Mouse (Mus musculus) embryonic facial prominence, embryonic 15.5 days (tissue): ENCODE results near the gene Cd300e. TPM values are rescaled to one million over a fixed set of nuclear protein-coding genes. Genes with fewer than 3 reads are reported as not detected.
A peak's percentile ranks its signal among the peaks of the same experiment; 100 is the strongest.

Experiments used
- ATAC-seq: fragments of 200-750 bp; cut with Nextera tagmentation; 2 replicates; pipeline ENCODE4 v1.8.0; 2017; ENCODE audit warnings: low read depth, moderate TSS enrichment; ENCODE audit not compliant: insufficient number of reproducible peaks, low FRiP score, low TSS enrichment
- H3K27ac ChIP-seq: fragments of 300-500 bp; sonication (generic); replicated peaks from 2 replicates; pipeline ENCODE4 v1.5.1; 2015; ENCODE audit warnings: mild to moderate bottlenecking, inconsistent platforms
- H3K27me3 ChIP-seq: fragments of 300-500 bp; sonication (generic); 2 replicates; pipeline ENCODE4 v1.6.1; 2015; ENCODE audit warnings: inconsistent platforms
- H3K36me3 ChIP-seq: fragments of 300-500 bp; sonication (generic); 2 replicates; pipeline ENCODE4 v1.6.1; 2015; ENCODE audit warnings: mild to moderate bottlenecking, inconsistent platforms
- H3K4me1 ChIP-seq: fragments of 300-500 bp; sonication (generic); 2 replicates; pipeline ENCODE4 v1.6.1; 2015; ENCODE audit warnings: inconsistent platforms
- H3K4me2 ChIP-seq: fragments of 300-500 bp; sonication (generic); replicated peaks from 2 replicates; pipeline ENCODE4 v1.6.1; 2015; ENCODE audit warnings: mild to moderate bottlenecking, inconsistent platforms
- H3K4me3 ChIP-seq: fragments of 300-500 bp; sonication (generic); replicated peaks from 2 replicates; pipeline ENCODE4 v1.5.1; 2015; ENCODE audit warnings: mild to moderate bottlenecking, inconsistent platforms
- H3K9ac ChIP-seq: fragments of 300-500 bp; sonication (generic); 2 replicates; pipeline ENCODE4 v1.6.1; 2015; ENCODE audit warnings: inconsistent platforms
- H3K9me3 ChIP-seq: fragments of 300-500 bp; sonication (generic); replicated peaks from 2 replicates; pipeline ENCODE4 v1.6.1; 2016; ENCODE audit warnings: inconsistent platforms
- WGBS: fragments of 180-500 bp; shearing (Covaris S2); methylation state at CpG from one replicate; pipeline ENCODE4 v1.1.7; 2015; 5-methylcytosine and 5-hydroxymethylcytosine counted together
- polyA plus RNA-seq: library from polyadenylated mRNA; unstranded; fragments of >200 nt; fragmentation: Nextera tagmentation; extraction: Ambion mirVana; gene quantifications from 2 replicates; pipeline ENCODE4 v1.2.1, GENCODE M21; 2015

The Cd300e gene
- polyA plus RNA-seq, 1 experiment from 2014 or later, result 0.12 TPM

DNA sequence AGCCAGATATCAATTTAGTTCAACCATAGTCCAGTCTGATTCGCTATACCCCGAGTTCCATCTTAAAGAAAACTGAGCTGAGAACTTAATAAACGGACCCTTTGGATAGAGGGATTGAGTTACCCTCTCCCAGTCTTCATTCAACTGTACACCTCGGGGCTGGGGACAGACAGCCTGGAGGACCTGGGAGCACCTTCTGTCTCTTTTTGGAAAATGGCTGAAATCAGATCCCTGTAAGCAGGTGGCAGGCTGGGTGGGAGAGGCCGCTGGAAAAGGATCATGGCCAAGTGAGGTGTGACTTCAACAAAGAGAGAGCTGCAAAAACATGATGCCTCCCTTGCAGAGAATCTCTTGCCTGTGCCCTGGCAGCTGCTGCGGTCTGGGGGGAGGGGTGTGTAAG is 20.2 kb upstream of the Cd300e start:
- Histone ChIP-seq H3K27me3 (peaks cover 38% of the 10 kb centered on the region), H3K4me3 (no peak overlapping the region), H3K9ac (no peak overlapping the region), H3K4me1 (no peaks in the 10 kb centered on the region), H3K27ac (no peak overlapping the region), H3K36me3 (no peaks in the 10 kb centered on the region), H3K4me2 (no peak overlapping the region), H3K9me3 (no peaks in the 10 kb centered on the region)
- ATAC-seq, result no peak
- WGBS, result 55% methylated on average over 6 of the region's 6 CpGs

GRCm38 (mm10) chr11:115081373-115081772 is 19.4 kb upstream of the Cd300e start:
- no peaks in the 10 kb centered on the region for H3K9me3 ChIP-seq
- no peak overlapping the region for H3K27ac ChIP-seq
- no peak overlapping the region for H3K9ac ChIP-seq
- H3K4me3 ChIP-seq, result no peak overlapping the region
- 59% methylated on average over 3 of the region's 3 CpGs for WGBS
- H3K4me2 ChIP-seq, result no peak overlapping the region
- H3K27me3 ChIP-seq, result peaks cover 36% of the 10 kb centered on the region
- no peaks in the 10 kb centered on the region for H3K36me3 ChIP-seq
- no peak for ATAC-seq
- H3K4me1 ChIP-seq, result no peaks in the 10 kb centered on the region

GRCm38 (mm10) chr11:115080886-115081285 is 18.9 kb upstream of the Cd300e start:
- no peaks in the 10 kb centered on the region for H3K9me3 ChIP-seq
- H3K4me3 ChIP-seq, result no peak overlapping the region
- H3K4me1 ChIP-seq, result no peaks in the 10 kb centered on the region
- H3K27me3 ChIP-seq, result peaks cover 31% of the 10 kb centered on the region
- H3K27ac ChIP-seq, result no peak overlapping the region
- WGBS, result 27% methylated on average over 13 of the region's 13 CpGs
- H3K4me2 ChIP-seq, result no peak overlapping the region
- no peak for ATAC-seq
- no peak overlapping the region for H3K9ac ChIP-seq
- no peaks in the 10 kb centered on the region for H3K36me3 ChIP-seq

DNA sequence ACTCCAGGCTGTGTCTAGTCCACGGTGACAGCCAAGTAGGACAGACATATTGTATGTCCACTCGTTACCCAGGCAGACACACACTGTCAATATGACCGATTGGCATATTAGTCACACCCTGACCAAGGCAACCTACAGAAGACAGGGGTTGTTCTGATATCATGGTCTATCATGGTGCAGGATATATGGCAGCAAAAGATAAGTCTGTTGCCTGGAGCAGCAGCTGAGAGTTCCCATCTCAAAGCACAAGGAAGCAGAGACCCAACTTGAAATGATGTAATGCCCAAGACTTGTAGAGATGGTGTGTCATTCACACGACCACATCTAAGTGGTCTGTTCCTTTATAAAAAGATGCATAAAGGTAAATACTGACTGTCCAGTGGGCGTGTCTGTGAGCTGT is 16.7 kb upstream of the Cd300e start:
- no peak for ATAC-seq
- no peaks in the 10 kb centered on the region for H3K36me3 ChIP-seq
- H3K27ac ChIP-seq, result no peak overlapping the region
- H3K9me3 ChIP-seq, result no peaks in the 10 kb centered on the region
- peaks cover 9% of the 10 kb centered on the region for H3K27me3 ChIP-seq
- H3K4me3 ChIP-seq, result no peak overlapping the region
- no peak overlapping the region for H3K9ac ChIP-seq
- 81% methylated on average over 5 of the region's 5 CpGs for WGBS
- no peaks in the 10 kb centered on the region for H3K4me1 ChIP-seq
- no peak overlapping the region for H3K4me2 ChIP-seq

- no peaks in the 10 kb centered on the region for H3K9me3 ChIP-seq
- H3K27me3 ChIP-seq, result no peaks in the 10 kb centered on the region
- H3K4me1 ChIP-seq, result no peaks in the 10 kb centered on the region
- WGBS, result 90% methylated on average over 1 of the region's 1 CpGs
- H3K4me2 ChIP-seq, result no peak overlapping the region
- H3K4me3 ChIP-seq, result no peak overlapping the region
- no peak overlapping the region for H3K9ac ChIP-seq
- H3K36me3 ChIP-seq, result no peaks in the 10 kb centered on the region
- no peak for ATAC-seq
- H3K27ac ChIP-seq, result no peak overlapping the region
Measured at GRCm38 (mm10) chr11:115077436-115077835, 15.5 kb upstream of the Cd300e start.

GRCm38 (mm10) chr11:115075859-115076258 is 13.9 kb upstream of the Cd300e start:
- no peaks in the 10 kb centered on the region for H3K9me3 ChIP-seq
- no peak overlapping the region for H3K9ac ChIP-seq
- H3K4me3 ChIP-seq, result no peak overlapping the region
- WGBS, result 66% methylated on average over 5 of the region's 5 CpGs
- peaks cover 9% of the 10 kb centered on the region; the same call in 1 of the 2 replicates for H3K27me3 ChIP-seq
- no peak for ATAC-seq
- no peak overlapping the region for H3K4me2 ChIP-seq
- no peak overlapping the region for H3K27ac ChIP-seq
- H3K36me3 ChIP-seq, result no peaks in the 10 kb centered on the region
- peaks cover 11% of the 10 kb centered on the region; the same call in 1 of the 2 replicates for H3K4me1 ChIP-seq

DNA sequence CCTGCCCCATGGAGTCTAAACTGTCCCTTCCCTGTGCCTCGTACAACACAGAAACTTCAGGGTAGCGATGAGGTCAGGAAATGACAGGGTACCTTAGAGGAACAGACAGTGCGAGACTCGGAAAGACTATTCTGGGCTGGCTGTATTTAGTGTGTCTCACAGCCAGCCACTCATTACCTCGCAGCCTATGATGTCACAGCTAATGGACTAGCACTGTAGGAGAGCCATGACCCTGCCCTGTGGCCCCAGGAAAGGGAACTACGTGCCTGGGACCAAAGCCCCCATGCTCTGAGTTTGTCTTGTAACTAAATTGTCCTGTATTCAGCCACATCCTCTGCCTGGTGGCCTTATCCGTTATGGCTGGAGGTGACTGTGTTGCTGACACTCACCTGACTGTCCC is 13.4 kb upstream of the Cd300e start:
- Histone ChIP-seq H3K4me3 (no peak overlapping the region), H3K27me3 (peaks cover 13% of the 10 kb centered on the region), H3K27ac (no peak overlapping the region), H3K4me2 (no peak overlapping the region), H3K4me1 (peaks cover 11% of the 10 kb centered on the region; the same call in 1 of the 2 replicates), H3K36me3 (no peaks in the 10 kb centered on the region), H3K9me3 (no peaks in the 10 kb centered on the region), H3K9ac (no peak overlapping the region)
- 70% methylated on average over 7 of the region's 7 CpGs for WGBS
- ATAC-seq, result peak; percentile 40; the same call in 1 of the 2 replicates

- H3K36me3 ChIP-seq, result no peaks in the 10 kb centered on the region
- H3K4me1 ChIP-seq, result peaks cover 11% of the 10 kb centered on the region; the same call in 1 of the 2 replicates
- no peak overlapping the region for H3K4me3 ChIP-seq
- no peak overlapping the region for H3K27ac ChIP-seq
- no peaks in the 10 kb centered on the region for H3K9me3 ChIP-seq
- 59% methylated on average over 5 of the region's 5 CpGs for WGBS
- H3K27me3 ChIP-seq, result peaks cover 14% of the 10 kb centered on the region
- no peak for ATAC-seq
- no peak overlapping the region for H3K9ac ChIP-seq
- no peak overlapping the region for H3K4me2 ChIP-seq
Measured at GRCm38 (mm10) chr11:115073002-115073401, 11.0 kb upstream of the Cd300e start.

DNA sequence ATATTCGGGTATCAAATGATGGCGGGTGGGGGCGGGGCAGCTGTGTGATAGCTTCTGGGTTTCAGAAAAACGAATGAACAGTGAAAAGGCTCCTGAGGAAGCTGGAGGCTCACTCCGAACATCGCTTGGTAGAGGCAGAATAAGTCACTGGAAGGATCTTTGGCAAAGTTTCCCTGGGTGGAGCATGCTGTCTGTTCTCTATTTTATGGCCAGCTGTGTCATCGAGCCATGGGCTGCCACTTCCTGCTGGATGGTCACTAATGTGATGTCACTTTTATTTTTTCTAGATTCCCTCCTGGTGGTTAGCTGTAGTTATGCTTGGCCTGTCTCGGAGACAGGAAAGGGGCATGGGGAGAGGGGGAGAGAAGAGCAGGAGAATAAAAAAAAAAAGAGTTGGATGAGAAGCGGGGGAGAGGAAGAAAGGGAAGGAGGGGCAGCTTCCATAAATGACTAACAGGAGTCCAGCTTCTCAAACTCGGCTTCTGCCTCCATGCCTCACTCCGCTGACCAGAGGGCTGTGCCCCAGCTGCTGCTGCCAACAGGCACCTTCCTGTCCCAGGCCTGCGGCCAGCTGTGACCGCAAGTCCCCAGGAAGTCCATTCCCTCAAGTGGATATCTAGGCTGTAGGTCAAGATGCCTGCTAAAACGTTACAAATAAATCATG is 9.8 kb upstream of the Cd300e start:
- WGBS, result 20% methylated on average over 14 of the region's 14 CpGs
- no peaks in the 10 kb centered on the region for H3K9me3 ChIP-seq
- H3K4me2 ChIP-seq, result peak overlapping the region; percentile 24
- H3K27me3 ChIP-seq, result peaks cover 14% of the 10 kb centered on the region
- no peak overlapping the region for H3K9ac ChIP-seq
- H3K4me3 ChIP-seq, result no peak overlapping the region
- H3K36me3 ChIP-seq, result no peaks in the 10 kb centered on the region
- peaks cover 11% of the 10 kb centered on the region; the same call in 1 of the 2 replicates for H3K4me1 ChIP-seq
- ATAC-seq, result no peak
- peak overlapping the region; percentile 34; the same call in 1 of the 2 replicates for H3K27ac ChIP-seq

- Histone ChIP-seq H3K4me2 (peak overlapping the region; percentile 24), H3K9ac (no peak overlapping the region), H3K4me3 (no peak overlapping the region), H3K4me1 (peaks cover 11% of the 10 kb centered on the region; the same call in 1 of the 2 replicates), H3K9me3 (no peaks in the 10 kb centered on the region), H3K36me3 (no peaks in the 10 kb centered on the region), H3K27ac (no peak overlapping the region), H3K27me3 (peaks cover 14% of the 10 kb centered on the region)
- no peak for ATAC-seq
- WGBS, result 11% methylated on average over 9 of the region's 9 CpGs
Measured at GRCm38 (mm10) chr11:115071015-115071551, 9.1 kb upstream of the Cd300e start.

DNA sequence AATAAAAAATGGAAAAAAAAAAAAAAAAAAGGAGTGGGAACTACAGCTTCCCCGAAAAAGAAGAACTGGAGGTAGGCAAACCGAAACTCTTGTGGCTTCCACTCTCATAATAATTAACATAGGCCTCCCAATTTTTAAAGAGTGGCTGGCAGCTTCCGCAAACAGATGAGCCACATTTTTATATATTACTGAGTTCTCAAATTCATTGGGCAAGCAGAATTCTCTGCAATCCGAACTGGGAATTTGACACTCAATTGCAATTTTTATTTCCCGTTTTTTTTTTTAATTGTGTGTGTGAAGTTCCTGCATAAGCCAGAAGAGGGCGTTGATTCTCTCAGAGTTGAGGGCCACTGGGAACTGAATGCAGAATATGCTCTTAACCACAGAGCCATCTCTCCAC is 4.8 kb upstream of the Cd300e start:
- no peak for ATAC-seq
- Histone ChIP-seq H3K4me1 (peaks cover 7% of the 10 kb centered on the region; the same call in 1 of the 2 replicates), H3K27me3 (peaks cover 13% of the 10 kb centered on the region), H3K9me3 (no peaks in the 10 kb centered on the region), H3K9ac (no peak overlapping the region), H3K27ac (no peak overlapping the region), H3K4me2 (no peak overlapping the region), H3K4me3 (no peak overlapping the region), H3K36me3 (no peaks in the 10 kb centered on the region)
- 62% methylated on average over 6 of the region's 6 CpGs for WGBS

GRCm38 (mm10) chr11:115059797-115060196 is 2.2 kb downstream of the Cd300e start:
- 81% methylated on average over 2 of the region's 2 CpGs for WGBS
- Histone ChIP-seq H3K4me2 (no peak overlapping the region), H3K27ac (no peak overlapping the region), H3K36me3 (no peaks in the 10 kb centered on the region), H3K9me3 (no peaks in the 10 kb centered on the region), H3K9ac (no peak overlapping the region), H3K4me1 (no peaks in the 10 kb centered on the region), H3K4me3 (no peak overlapping the region), H3K27me3 (no peaks in the 10 kb centered on the region)
- no peak for ATAC-seq
